Mouse (Mus musculus) T-helper 2 cell (primary cell): ENCODE measurements at regions not wholly inside any gene's neighbourhood (a gene's known extent, or its start where the extent isn't known, plus 50 kb on each side); places are given as distances from the start of the nearest gene placed in this dataset.

Experiments
- in situ Hi-C: fragments of 300-600 bp; cut with MboI, MseI; formaldehyde crosslinking; loops from one replicate; pipeline ENCODE4 v1.15.1; 2025; ENCODE audit warnings: high pct_unique_total_duplicates

DNA sequence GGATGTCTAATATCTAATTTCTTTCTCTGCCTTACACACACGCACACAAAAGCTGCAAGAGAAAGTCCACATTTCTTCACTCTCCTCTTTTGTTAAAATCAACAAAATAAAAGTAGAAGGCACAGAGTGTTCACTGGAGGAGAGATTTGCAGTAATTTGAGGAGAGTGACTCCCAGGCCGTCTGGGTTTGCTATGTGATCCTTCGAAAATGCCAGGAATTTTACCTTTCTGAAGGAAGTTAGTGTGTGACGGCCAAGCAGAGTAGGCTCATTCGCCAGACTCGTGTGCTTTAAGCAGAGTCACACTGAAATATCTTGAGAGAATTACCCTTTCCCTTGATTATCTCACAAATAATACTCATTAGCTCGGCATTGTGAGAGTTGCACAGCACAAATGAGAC is 216.0 kb downstream of the Rnd3 start:
- in situ Hi-C loops, result no loop called here

DNA sequence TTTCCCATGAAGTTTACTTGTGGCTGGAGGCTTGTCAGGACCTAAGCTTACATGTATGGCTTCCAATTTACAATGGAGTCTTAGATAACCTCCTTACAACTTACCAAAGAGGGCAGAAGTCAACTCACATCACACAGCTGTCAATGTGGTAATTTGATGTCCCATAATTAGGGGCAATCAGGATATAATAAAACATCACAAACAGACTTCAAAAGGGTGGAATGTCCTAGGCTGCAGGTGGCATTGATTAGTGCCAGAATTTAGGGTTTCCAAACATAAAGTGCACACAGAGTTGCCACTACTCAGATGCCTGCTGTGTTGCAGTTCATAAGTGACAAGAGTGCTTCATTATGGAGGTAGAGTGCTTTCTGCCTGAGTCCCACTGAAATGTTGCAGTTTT is 227.9 kb downstream of the Rnd3 start:
- in situ Hi-C loops, result no loop called here

DNA sequence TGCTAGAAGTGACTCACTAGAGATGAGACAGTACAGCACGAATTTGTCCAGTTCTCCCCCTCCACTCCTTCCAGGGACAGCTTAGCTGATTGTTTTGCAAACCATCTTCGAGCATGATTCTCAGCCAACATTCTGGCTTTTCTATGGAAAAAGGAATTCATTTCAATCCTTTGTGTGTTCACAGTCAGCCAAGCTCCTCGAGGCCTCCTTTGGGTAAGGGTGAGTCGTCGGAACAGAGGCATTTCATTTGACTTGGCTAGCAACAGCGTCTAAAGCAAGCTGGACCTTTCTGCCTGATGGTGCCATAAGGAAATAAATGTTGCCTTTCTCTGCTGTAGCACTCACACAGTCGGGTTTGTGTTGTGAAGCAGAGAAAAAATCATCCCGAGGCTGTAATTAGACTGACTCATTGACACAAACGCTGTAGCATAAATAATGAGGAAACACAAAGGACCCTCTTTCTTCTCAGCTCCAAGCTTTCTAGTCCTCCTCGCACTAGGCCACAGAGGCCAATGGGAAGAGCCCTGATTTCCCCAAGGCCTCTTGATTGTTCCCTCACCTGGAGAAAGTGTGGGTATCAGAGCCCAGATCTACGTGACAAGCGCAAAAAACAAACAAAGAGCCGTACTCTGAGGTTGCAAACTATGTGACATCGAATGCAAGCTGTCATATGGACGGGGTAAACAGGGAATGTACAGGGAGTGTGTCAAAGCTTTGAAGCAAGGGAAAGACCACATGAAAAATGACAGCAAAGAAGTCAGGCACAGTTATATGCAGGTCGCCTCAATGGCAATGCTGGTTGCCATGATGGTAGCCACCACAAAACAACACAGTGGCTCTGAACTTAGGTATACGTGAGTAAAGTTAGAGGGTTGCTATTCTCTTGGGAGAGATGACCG is 232.3 kb downstream of the Rnd3 start:
- in situ Hi-C loops, result no loop called here

DNA sequence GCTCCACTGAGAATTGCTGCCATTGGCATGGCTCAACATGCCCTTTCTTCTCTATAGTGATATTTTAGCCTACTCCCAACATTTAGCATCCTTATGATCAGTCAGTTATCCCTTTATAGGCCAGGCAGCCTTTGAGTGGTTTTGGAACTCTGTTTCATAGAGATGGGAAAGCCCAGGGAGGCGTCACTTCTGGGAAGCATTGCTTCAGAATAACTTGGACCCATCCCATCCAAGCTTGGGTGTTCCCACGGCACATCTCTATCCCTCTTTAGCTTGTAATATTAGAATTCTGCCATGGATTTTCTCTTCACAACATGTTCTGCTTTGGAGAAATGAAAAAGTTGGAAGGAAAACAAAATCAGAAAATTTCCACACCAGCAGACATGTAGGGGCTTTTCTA is 233.8 kb downstream of the Rnd3 start:
- in situ Hi-C loops, result no loop called here

DNA sequence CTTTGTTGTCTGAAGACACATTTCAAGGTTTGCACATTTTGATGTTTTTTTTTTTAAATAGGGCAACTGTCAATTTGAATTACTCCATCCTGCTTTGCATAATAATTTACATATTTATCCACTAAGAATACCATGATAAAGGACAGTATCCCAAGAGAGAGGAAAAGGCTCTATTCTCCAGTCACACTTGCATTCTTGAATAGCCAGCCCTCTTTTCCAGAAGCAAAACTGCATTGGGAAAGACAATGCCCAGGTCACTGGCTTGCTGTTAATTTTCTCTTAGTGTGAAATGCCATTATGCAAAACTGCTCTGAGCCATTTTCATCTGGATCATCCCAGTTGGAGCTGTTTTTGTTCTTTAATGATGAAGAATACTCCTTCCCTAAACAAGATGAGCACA is 234.7 kb downstream of the Rnd3 start:
- in situ Hi-C loops, result no loop called here

DNA sequence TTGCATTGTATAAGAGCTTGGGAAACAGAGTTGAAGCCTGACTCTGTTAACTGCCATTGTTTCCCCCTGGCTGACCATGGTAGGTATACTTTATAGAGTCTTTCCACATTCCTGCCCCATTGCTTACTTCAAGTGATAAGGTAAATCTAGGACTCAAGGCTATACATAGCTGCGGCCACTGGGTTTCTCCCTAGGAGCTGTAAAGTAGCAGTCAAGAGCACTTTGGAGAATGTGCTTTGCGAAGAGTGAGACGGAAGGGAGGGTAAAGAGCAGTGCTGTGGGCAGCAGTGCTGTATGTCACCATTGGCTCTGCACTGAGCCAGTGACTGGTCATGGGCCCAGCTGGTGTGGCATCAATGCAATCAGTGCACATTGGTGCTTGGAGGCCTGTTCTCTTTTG is 240.1 kb downstream of the Rnd3 start:
- in situ Hi-C loops, result no loop called here

DNA sequence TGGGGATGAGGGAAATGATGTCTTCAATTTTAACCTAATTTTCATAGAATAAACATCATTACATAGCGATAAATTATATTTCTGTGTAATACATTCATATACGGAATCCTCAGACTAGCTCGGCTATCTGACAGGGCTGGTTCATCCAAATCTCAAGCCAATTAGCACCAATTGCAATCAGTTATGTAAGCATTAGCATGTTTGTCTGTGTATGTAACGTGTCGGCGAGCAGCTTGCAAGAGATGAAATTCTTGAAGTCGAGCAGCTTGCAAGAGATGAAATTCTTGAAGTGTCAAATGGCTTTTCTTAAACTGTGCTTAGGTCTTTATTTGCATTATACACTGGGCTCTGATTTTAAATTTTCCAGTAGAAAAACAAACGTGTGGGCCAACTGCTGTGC is 246.2 kb downstream of the Rnd3 start:
- in situ Hi-C loops, result no loop called here

DNA sequence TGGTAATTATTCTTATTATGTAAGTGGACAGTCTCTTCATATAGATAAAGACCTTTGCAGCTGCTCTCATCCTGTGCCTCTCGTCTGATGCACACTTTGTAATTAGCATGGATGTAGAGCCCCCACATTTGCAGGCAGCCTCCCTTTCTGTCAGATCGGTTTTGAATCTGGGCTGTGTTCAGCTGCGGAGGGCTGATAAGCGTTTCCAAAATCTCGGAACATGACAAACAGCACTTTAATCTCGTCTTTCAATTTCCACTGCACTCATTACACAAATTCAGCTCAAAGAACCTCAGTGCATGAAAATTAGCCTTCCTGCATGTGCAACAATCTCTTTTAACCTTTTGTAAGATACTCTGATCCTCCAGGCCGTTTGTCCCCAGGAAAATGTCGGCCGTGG is 246.7 kb downstream of the Rnd3 start:
- in situ Hi-C loops, result no loop called here

DNA sequence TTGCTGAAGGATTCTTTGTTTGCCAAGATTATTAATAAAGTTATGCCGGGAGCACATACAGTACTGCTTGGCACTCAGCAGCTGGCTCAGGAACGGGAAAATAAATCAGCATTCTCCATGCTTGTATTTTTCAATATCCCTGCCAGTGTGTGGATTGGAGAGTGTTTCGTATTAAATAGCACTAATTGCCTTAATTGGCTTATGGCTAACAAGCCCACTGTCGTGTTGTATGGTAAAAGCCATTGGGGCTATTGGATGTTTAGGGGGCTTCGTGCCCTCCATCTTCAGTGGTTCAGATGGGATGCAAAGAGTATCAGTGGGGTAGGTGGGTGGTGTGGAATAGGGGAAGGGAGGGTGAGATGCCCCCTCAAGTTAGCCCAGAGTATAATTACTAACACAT is 259.9 kb downstream of the Rnd3 start:
- in situ Hi-C loops, result no loop called here

DNA sequence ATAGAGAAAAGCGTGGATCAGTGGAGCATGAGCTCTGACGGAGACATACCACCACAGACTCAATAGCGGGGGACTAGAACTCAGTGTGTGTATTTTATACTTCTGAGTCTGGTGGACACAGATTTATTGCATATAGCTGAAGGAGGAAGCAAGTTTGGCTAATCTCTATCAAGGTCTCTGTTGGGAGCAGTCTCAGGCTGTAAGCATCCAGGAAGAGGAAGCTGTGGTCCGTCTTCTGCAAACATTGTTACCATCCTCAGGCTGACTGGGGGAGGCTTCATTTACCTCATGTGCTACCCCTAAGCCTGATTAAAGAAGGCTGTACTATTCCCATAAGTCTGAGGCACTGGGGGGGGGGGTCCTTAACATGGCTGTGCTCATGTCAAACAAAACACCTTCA is 261.0 kb downstream of the Rnd3 start:
- in situ Hi-C loops, result no loop called here

DNA sequence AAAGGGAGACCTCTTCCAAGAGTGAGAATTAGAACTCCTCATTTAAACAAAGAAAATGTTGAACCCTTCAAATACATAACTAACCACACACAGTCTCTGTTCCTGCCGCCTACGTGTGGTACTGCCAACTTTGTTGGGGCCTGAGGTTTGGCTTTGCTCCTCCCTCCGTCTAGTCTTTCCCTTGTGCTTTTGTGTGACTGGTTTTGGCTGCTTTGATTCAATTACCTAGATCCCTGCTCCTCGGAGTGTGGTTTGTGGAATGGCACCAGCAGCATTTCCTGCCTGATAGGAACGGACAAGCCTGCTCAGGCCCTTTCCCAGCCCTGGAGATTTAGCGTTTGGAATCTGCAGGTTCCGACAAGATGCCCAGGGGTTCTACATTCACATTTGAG is 263.0 kb downstream of the Rnd3 start:
- in situ Hi-C loops, result no loop called here

DNA sequence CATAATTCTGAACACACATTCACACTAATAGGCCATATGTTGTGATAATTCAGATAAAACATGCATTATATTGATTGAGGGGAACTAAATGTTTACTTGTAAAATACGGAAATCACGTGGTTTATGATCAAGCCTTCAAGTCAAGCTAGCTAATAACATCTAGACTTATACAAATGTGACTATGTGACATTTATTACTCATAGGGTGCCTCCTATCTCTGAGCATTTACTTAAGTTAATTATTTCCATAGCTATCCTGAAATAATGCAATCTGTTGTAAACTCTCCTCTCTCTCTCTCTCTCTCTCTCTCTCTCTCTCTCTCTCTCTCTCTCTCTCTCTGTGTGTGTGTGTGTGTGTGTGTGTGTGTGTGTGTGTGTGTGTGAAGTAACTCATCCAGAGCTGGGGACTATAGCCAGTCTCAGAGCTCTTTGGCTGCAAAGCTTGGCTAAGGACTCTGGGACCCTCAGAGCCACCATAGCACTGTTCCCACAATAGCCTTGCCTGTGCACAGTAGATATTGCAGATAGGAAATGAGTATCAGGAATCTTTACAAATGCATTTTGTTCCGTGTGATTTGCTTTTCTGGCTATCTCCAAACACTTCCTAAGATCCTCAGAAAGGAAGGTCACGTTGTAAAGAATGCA is 263.5 kb downstream of the Rnd3 start:
- in situ Hi-C loops, result no loop called here

DNA sequence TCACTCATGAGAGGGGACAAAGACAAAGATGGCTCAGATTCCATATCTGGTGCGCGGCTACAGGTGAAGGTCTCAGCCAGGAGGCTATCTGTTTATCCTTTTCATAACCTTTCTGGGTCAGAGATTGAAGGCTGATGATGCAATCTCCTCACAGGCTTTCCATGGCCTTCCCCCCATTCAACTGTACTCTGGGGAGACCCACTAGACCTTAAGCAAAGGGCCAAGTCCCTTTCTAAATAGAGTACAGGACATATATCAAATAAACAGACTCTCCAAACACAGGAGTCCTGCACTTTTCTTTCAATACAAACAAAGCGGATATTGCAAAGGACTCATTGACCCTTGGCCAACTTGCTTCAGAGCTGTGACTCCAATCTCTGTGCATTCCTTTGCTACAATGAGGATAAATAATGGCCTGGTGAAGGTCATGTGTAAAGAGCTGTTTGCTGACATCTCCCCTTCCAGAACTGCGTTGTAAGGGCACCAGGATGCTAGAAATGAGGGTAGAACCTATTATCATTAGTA is 267.3 kb downstream of the Rnd3 start:
- in situ Hi-C loops, result no loop called here

DNA sequence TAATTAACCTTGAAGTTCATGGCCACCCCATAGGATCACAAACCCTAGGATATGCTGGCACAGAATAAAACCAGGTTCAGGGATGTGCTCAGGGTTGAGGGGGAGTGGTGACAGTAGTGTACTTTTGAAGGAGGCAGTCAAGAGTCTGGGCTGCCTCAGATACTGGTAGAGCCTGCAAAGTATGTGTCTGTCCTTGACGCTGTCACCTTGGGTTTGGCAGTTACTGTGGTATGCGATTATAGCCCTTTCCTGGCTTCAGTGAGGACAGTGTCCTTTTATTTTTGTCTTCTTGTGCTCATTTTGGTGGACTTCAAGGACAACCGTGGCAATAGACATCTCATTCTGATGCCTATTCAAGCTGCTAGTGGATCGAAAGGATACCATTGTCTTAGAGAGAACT is 268.1 kb downstream of the Rnd3 start:
- in situ Hi-C loops, result no loop called here

DNA sequence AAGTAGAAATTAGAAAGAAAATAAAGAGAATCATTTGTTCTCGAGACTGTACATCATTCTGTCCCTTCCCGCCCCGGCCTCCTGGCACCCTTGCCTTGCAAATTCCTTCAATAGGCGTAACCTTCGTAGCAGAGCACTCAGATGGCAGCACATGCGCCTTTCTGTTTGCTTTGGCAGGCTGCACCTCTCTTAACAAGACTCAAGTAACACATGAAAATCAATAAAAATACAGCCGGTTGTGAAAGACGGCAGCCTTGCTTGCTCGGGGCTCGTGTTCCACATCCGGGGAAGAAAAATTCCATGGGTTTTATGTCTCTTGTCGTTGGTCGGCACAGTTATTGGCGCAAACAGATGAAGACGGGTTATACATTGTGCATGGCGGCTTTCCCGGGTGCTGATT is 271.2 kb downstream of the Rnd3 start:
- in situ Hi-C loops, result no loop called here

DNA sequence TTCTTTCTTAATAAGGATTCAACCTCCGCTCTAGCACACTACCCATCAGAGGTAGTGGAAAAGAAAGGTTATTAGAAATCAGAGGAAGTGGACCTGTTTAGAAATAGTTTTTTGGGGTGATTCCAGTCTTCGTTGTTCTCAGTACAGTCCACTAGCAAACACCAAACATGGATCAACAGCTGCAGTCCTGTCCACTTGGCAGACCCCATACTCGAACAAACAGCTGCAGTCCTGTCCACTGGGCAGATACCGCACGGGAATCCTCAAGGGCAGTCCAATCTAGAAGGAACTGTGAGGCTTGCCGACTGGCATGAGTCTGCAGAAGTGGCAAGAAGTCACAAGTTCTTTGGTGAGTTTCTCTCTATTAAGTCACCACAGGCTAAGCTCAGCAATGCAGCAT is 273.8 kb downstream of the Rnd3 start:
- in situ Hi-C loops, result no loop called here

DNA sequence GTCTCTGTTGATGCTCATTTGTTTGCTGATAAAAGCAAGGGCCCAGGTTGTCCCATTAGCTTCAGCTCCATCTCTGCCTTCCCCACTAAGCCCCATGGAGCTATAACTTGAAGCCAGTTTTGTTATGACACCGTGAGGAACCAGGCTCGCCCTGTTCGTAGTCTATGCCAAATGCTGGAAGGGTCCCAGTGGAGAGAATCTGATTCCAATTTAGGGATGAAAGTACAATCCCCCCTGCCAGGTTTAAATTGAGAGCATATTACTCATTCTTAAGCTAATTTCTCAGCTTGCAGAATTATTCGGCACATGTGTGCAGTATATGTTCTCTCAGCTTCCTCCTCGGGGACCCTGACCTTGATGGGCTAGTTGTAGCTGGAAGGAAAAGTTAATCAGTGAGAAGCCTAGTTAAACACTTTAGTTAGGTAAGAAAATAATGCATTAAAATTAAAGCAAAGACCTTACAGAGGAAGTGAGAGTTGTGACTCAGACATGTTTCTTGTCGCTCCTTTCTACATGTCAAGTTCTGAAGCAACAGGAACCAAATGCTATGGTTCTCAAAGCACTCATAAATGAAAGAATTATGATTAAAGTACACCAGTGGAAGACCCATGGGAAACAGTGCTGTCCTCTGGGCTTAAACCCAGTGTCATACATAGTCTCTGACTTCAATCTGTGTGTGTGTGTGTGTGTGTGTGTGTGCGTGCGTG is 295.2 kb downstream of the Rnd3 start:
- in situ Hi-C loops, result no loop called here

DNA sequence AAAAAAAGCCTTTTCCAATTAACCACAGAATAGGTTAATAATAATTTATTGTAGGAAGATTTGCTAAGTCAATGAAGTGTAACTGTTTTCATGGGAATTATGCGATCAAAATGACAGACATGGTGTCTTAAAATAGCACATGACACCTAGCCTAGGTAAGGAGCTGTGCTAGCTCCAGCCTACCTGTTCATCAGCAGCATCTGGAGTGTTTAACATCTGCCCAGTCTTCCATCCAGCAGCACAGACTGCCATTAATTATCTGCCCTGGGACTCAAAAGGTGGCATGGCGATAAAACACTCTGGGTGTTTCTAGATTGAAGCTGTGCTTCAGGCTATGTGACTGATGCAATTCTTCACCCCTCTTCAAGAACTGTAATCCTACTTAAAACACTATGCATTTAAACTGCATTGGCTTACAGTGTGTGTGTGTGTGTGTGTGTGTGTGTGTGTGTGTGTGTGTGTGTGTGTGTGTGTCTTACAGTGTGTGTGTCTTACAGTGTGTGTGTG is 296.4 kb downstream of the Rnd3 start:
- in situ Hi-C loops, result no loop called here

DNA sequence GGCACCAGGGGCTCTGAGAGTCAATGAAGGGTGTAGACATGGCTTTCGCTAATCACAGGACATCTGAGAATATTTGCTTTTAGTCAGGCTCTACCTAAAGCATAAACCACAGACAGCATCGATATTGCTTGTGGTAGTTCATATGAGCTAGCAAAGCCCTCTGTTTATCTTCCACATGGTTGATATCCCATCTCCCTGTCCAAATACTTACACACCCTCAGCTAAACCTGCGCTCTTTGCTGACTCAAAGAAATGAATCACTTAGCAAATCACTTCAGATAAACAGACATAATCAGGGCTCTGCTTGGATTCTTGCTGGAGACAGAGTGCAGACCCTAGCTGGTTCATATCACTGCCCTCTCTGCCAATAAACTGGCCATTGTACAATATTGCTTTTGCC is 298.8 kb downstream of the Rnd3 start:
- in situ Hi-C loops, result no loop called here

DNA sequence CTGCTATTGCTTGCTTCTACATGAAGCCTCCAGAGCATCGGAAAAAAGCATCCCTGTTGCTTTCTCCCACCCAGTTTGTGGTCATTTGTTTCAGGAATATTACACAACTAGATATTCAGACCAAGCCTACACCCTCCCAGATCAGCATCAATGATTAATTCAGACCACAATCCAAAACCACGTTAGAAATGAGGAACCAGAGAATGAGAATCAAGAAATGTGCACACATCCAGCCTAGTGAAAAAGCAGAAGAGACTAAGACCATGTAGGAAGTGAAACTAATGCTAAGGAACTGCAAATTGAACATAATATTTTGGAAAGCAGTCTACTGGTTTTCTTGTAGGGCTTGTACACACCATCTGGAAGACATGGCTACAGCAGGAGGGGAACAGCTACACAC is 307.0 kb downstream of the Rnd3 start:
- in situ Hi-C loops, result no loop called here

DNA sequence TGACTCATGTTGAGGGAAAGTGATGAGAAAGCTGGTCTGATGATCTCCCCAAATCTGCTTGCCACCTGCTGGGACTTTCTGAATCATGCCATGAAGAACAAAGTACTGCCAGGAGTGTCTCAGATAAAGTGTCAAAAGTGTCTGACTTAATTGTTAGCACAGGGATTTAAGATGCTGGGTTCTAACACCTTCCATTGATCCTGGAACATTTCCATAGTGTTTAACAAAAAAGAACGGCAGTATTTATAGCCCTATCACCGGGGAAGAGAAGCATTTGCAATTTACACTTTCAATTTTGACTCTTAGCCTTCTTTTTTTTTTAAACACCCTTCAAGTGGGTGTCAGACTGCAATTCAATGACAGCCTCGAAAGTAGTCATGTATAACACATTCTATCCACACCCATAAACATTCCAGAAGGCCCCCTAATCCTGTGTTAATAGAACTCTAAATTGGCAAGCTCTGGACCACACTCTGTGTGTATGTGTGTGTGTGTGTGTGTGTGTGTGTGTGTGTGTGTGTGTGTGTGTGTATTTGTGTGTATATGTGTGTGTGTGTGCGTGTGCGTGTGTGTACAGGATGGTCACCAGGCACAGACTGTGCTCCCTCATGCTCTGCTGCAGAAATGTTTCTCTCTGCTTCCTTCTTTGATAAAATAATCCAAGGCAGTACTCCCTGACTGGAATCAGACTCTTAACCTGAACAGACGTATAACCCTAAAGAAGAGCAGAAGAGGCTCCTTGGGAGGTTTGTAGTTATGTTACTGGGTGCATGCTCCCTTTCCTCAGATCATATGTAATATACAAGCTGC is 313.2 kb downstream of the Rnd3 start:
- in situ Hi-C loops, result no loop called here

DNA sequence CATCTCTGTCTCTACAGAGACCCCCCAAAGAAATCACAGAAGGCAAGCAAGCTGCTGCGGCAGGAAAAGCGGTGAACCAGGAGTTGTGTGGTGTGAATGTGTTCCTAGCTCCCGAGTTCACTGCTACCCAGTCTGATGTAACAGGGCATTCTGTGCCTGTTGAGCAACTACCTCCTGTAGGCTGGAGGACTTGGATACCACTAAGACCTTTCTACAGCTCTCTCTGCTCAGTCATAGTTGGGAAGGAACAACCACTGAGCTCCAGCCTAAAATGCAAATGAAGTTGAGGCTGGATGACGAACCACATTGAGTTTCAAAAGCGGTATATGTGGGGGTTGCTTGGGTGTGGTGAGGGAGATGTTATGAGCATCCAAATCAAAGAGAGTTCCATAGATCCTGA is 315.1 kb downstream of the Rnd3 start:
- in situ Hi-C loops, result no loop called here
